Mouse (Mus musculus) hindbrain, embryonic 12.5 days (tissue): ENCODE measurements around the gene Ifnl3. TPM values are rescaled to one million over a fixed set of nuclear protein-coding genes. Genes with fewer than 3 reads are reported as not detected.
"Not testable (repeated sequence)": the region's sequence is repeated elsewhere in the genome, so short reads cannot be mapped to it uniquely, and the experiment has no call there.

Experiments used
- ATAC-seq: fragments of 200-750 bp; cut with Nextera tagmentation; 2 replicates; pipeline ENCODE4 v1.8.0; 2017; ENCODE audit warnings: moderate TSS enrichment; ENCODE audit not compliant: low FRiP score
- H3K27ac ChIP-seq: fragments of 300-500 bp; sonication (generic); 2 replicates; pipeline ENCODE4 v1.5.1; 2016; ENCODE audit warnings: mild to moderate bottlenecking
- H3K27me3 ChIP-seq: fragments of 300-500 bp; sonication (generic); 2 replicates; pipeline ENCODE4 v1.6.1; 2016; ENCODE audit warnings: mild to moderate bottlenecking
- H3K36me3 ChIP-seq: fragments of 300-500 bp; sonication (generic); 2 replicates; pipeline ENCODE4 v1.6.1; 2016; ENCODE audit warnings: mild to moderate bottlenecking
- H3K4me1 ChIP-seq: fragments of 300-500 bp; sonication (generic); 2 replicates; pipeline ENCODE4 v1.6.1; 2016
- H3K4me2 ChIP-seq: fragments of 300-500 bp; sonication (generic); replicated peaks from 2 replicates; pipeline ENCODE4 v1.6.1; 2016; ENCODE audit warnings: mild to moderate bottlenecking
- H3K4me3 ChIP-seq: fragments of 300-500 bp; sonication (generic); 2 replicates; pipeline ENCODE4 v1.5.1; 2016; ENCODE audit warnings: mild to moderate bottlenecking
- H3K9ac ChIP-seq: fragments of 300-500 bp; sonication (generic); 2 replicates; pipeline ENCODE4 v1.6.1; 2016; ENCODE audit warnings: mild to moderate bottlenecking, moderate library complexity
- H3K9me3 ChIP-seq: fragments of 300-500 bp; sonication (generic); replicated peaks from 2 replicates; pipeline ENCODE4 v1.6.1; 2016; ENCODE audit warnings: mild to moderate bottlenecking
- WGBS: fragments of 180-500 bp; shearing (Covaris S2); methylation state at CpG from one replicate; pipeline ENCODE4 v1.1.7; 2016; 5-methylcytosine and 5-hydroxymethylcytosine counted together
- polyA plus RNA-seq: library from polyadenylated mRNA; unstranded; fragments of >200 nt; fragmentation: Nextera tagmentation; extraction: Ambion mirVana; gene quantifications from 2 replicates; pipeline ENCODE4 v1.2.1, GENCODE M21; 2016

The Ifnl3 gene
- polyA plus RNA-seq = not detected in 2 replicates

GRCm38 (mm10) chr7:28522536-28522935 is at the start of gene Ifnl3:
Ifnl3 (plus strand) TSS chr7:28522836.
- ATAC-seq, H3K27ac ChIP-seq, H3K27me3 ChIP-seq, H3K36me3 ChIP-seq, H3K9ac ChIP-seq, H3K9me3 ChIP-seq, H3K4me1 ChIP-seq, H3K4me2 ChIP-seq, H3K4me3 ChIP-seq: not testable (repeated sequence)
- WGBS = 64% methylated on average over 5 of the region's 6 CpGs

- no peak for ATAC-seq
- Histone ChIP-seq H3K36me3 (no peaks in the 10 kb centered on the region), H3K27ac (no peak overlapping the region), H3K27me3 (no peaks in the 10 kb centered on the region; the same call in 1 of the 2 replicates), H3K4me2 (no peak overlapping the region), H3K9me3 (no peaks in the 10 kb centered on the region), H3K9ac (no peak overlapping the region), H3K4me3 (no peak overlapping the region), H3K4me1 (no peaks in the 10 kb centered on the region)
- WGBS = 87% methylated on average over 6 of the region's 6 CpGs
Measured at GRCm38 (mm10) chr7:28476191-28476590, 46.4 kb upstream of the Ifnl3 start.

- Histone ChIP-seq H3K36me3 (no peaks in the 10 kb centered on the region), H3K4me1 (no peaks in the 10 kb centered on the region), H3K4me2 (no peak overlapping the region), H3K4me3 (no peak overlapping the region), H3K9ac (no peak overlapping the region), H3K9me3 (no peaks in the 10 kb centered on the region), H3K27me3 (no peaks in the 10 kb centered on the region; the same call in 1 of the 2 replicates), H3K27ac (no peak overlapping the region)
- 91% methylated on average over 5 of the region's 5 CpGs for WGBS
- ATAC-seq = no peak
Measured at GRCm38 (mm10) chr7:28477363-28477762, 45.3 kb upstream of the Ifnl3 start.

GRCm38 (mm10) chr7:28478854-28479253 is 43.8 kb upstream of the Ifnl3 start:
- Histone ChIP-seq H3K9ac (no peak overlapping the region), H3K27me3 (no peaks in the 10 kb centered on the region; the same call in 1 of the 2 replicates), H3K36me3 (no peaks in the 10 kb centered on the region), H3K27ac (no peak overlapping the region), H3K4me1 (no peaks in the 10 kb centered on the region), H3K4me3 (no peak overlapping the region), H3K9me3 (no peaks in the 10 kb centered on the region), H3K4me2 (no peak overlapping the region)
- WGBS = 7% methylated on average over 8 of the region's 8 CpGs
- ATAC-seq = no peak

GRCm38 (mm10) chr7:28482854-28483253 is 39.8 kb upstream of the Ifnl3 start:
- Histone ChIP-seq H3K9ac (no peak overlapping the region), H3K4me3 (no peak overlapping the region), H3K4me2 (no peak overlapping the region), H3K27ac (no peak overlapping the region), H3K27me3 (peaks cover 14% of the 10 kb centered on the region), H3K4me1 (peaks cover 2% of the 10 kb centered on the region; the same call in 1 of the 2 replicates), H3K9me3 (no peaks in the 10 kb centered on the region), H3K36me3 (no peaks in the 10 kb centered on the region)
- ATAC-seq = no peak
- 90% methylated on average over 11 of the region's 11 CpGs for WGBS

GRCm38 (mm10) chr7:28484192-28484591 is 38.4 kb upstream of the Ifnl3 start:
- Histone ChIP-seq H3K27me3 (peaks cover 26% of the 10 kb centered on the region), H3K9me3 (no peaks in the 10 kb centered on the region), H3K9ac (no peak overlapping the region), H3K4me2 (no peak overlapping the region), H3K36me3 (no peaks in the 10 kb centered on the region), H3K27ac (no peak overlapping the region), H3K4me3 (no peak overlapping the region), H3K4me1 (peaks cover 7% of the 10 kb centered on the region; the same call in 1 of the 2 replicates)
- no peak for ATAC-seq
- 28% methylated on average over 4 of the region's 4 CpGs for WGBS

GRCm38 (mm10) chr7:28488030-28488491 is 34.6 kb upstream of the Ifnl3 start:
- Histone ChIP-seq H3K36me3 (no peaks in the 10 kb centered on the region), H3K27ac (no peak overlapping the region), H3K9me3 (no peaks in the 10 kb centered on the region), H3K27me3 (peaks cover 27% of the 10 kb centered on the region), H3K9ac (no peak overlapping the region), H3K4me1 (peaks cover 7% of the 10 kb centered on the region; the same call in 1 of the 2 replicates), H3K4me3 (no peak overlapping the region), H3K4me2 (peak overlapping the region; percentile 39)
- 6% methylated on average over 16 of the region's 16 CpGs for WGBS
- no peak for ATAC-seq

- H3K9ac ChIP-seq = no peak overlapping the region
- H3K4me1 ChIP-seq = peaks cover 7% of the 10 kb centered on the region; the same call in 1 of the 2 replicates
Measured at GRCm38 (mm10) chr7:28490410-28490809, 32.2 kb upstream of the Ifnl3 start.

GRCm38 (mm10) chr7:28490903-28491302 is 31.7 kb upstream of the Ifnl3 start:
- no peaks in the 10 kb centered on the region for H3K36me3 ChIP-seq
- WGBS = 37% methylated on average over 14 of the region's 14 CpGs
- no peaks in the 10 kb centered on the region for H3K9me3 ChIP-seq
- no peak for ATAC-seq
- H3K27ac ChIP-seq = no peak overlapping the region
- H3K4me2 ChIP-seq = peak overlapping the region; percentile 30
- H3K27me3 ChIP-seq = peaks cover 27% of the 10 kb centered on the region
- H3K4me3 ChIP-seq = no peak overlapping the region
- peaks cover 9% of the 10 kb centered on the region; the same call in 1 of the 2 replicates for H3K4me1 ChIP-seq
- H3K9ac ChIP-seq = no peak overlapping the region

More at GRCm38 (mm10) chr7:28490410-28490809, 32.2 kb upstream of the Ifnl3 start:
- no peaks in the 10 kb centered on the region for H3K9me3 ChIP-seq
- WGBS = 3% methylated on average over 10 of the region's 10 CpGs
- H3K27ac ChIP-seq = no peak overlapping the region
- H3K36me3 ChIP-seq = no peaks in the 10 kb centered on the region
- no peak overlapping the region for H3K4me3 ChIP-seq
- no peak for ATAC-seq
- peak overlapping the region; percentile 30 for H3K4me2 ChIP-seq
- H3K27me3 ChIP-seq = peaks cover 27% of the 10 kb centered on the region

GRCm38 (mm10) chr7:28492310-28492709 is 30.3 kb upstream of the Ifnl3 start:
- Histone ChIP-seq H3K4me1 (peaks cover 9% of the 10 kb centered on the region; the same call in 1 of the 2 replicates), H3K4me2 (no peak overlapping the region), H3K36me3 (no peaks in the 10 kb centered on the region), H3K9ac (no peak overlapping the region), H3K4me3 (no peak overlapping the region), H3K27me3 (peaks cover 19% of the 10 kb centered on the region), H3K9me3 (no peaks in the 10 kb centered on the region), H3K27ac (no peak overlapping the region)
- ATAC-seq = no peak
- WGBS = 86% methylated on average over 8 of the region's 8 CpGs

GRCm38 (mm10) chr7:28495426-28495825 is 27.2 kb upstream of the Ifnl3 start:
- Histone ChIP-seq H3K9me3 (no peaks in the 10 kb centered on the region), H3K27ac (no peak overlapping the region), H3K4me2 (no peak overlapping the region), H3K4me1 (0 out of 2 replicates have a peak, but pooled peaks cover 2% of the 10 kb centered on the region), H3K4me3 (no peak overlapping the region), H3K27me3 (no peaks in the 10 kb centered on the region), H3K36me3 (no peaks in the 10 kb centered on the region), H3K9ac (no peak overlapping the region)
- 76% methylated on average over 11 of the region's 11 CpGs for WGBS
- ATAC-seq = peak; percentile 32; the same call in 1 of the 2 replicates

GRCm38 (mm10) chr7:28505585-28505984 is 17.1 kb upstream of the Ifnl3 start:
- H3K36me3 ChIP-seq = no peaks in the 10 kb centered on the region
- H3K4me1 ChIP-seq = no peaks in the 10 kb centered on the region
- H3K9ac ChIP-seq = no peak overlapping the region
- H3K27ac ChIP-seq = no peak overlapping the region
- ATAC-seq = no peak
- no peaks in the 10 kb centered on the region for H3K27me3 ChIP-seq
- 9% methylated on average over 5 of the region's 5 CpGs for WGBS
- no peak overlapping the region for H3K4me3 ChIP-seq
- H3K9me3 ChIP-seq = peaks cover 7% of the 10 kb centered on the region; the same call in 1 of the 2 replicates
- H3K4me2 ChIP-seq = no peak overlapping the region

- not testable (repeated sequence) for H3K27me3 ChIP-seq, H3K4me3 ChIP-seq, H3K27ac ChIP-seq, H3K9me3 ChIP-seq, H3K4me1 ChIP-seq, H3K4me2 ChIP-seq, H3K9ac ChIP-seq, H3K36me3 ChIP-seq, ATAC-seq
- WGBS = 85% methylated on average over 2 of the region's 2 CpGs
Measured at GRCm38 (mm10) chr7:28509121-28509520, 13.5 kb upstream of the Ifnl3 start.
